Mouse (Mus musculus) left cerebral cortex, adult 18-20 months (tissue): ENCODE results near the gene Unc13b. TPM values are rescaled to one million over a fixed set of nuclear protein-coding genes. Genes with fewer than 3 reads are reported as not detected.
A peak's percentile ranks its signal among the peaks of the same experiment; 100 is the strongest.

Experiments
- DNase-seq, 2 experiments: peaks; one replicate each; pipeline ENCODE4 v3.0.0; 2021 to 2022; ENCODE audit warnings: low spot score in 2 of 2, mixed read lengths in 1 of 2
- total RNA-seq, 2 experiments: library from RNA; stranded (reverse); gene quantifications; 2 replicates each; pipeline ENCODE4 v1.2.3; 2021

Gene Unc13b
- total RNA-seq, 2 experiments from 2014 or later: 52.3 to 58.3 TPM

DNA sequence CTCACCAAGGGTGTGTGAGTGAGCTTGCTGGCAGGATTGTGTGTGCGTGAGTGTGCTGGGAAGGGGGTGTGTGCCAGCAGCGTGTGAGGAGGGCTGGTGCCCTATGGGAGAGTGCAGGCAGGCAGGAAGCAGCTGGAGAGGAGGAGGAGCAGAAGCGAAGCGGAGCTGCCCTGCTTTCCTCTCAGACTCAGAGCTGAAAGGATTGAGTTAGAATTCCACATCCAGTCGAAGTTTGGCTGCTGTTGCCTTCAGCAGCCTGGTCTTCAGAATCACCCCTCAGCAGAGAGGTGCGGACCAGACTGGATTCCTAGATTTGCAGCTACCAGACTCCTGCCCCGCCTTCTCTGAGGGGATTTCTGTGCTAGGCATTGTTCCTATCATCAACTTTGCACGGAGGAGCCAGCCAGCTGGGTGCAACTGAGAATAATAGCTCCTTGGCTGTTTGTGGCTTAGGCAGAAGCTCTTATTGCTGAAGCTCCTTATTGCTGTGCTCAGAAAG lies 150.4 kb downstream of the Unc13b start:
- DNase-seq: peak; percentile 73 to 82

DNA sequence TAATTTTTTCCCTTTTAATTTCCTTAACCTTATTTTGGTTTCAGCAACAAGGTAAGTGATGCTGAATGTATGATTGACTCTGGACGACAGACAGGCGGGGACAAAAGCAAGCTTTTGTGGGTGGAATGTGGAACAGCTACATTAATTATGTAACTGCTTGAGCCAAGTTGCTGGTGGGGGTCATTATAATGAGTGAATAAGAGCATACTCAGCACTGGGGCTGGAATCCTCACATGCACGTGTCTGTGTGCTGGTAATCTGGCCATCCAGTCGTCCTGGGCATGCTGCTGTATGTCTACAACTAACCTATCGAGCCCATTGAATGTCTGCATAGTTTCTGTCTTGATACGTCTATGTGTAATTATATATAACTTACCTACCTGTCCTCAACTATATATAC lies 150.9 kb downstream of the Unc13b start:
- DNase-seq: no peak

DNA sequence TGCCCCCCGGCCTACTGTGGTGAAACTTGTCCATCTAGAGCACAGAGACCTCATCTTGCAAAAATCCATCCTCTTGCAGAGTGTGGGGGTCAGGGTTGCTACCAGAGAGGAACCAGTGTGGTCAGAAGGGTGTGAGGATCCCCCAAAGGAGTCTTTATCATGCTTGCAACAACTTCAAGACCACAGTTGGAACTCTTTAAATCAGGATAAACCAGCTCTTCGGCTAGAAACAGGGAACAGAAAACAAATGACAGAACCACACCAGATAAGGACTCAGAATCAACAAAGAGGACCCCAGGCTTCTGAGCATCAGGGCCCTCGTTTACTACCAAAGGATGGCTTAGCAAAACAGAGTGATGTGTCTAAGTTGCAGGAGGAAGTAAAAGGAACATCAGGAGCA lies 157.7 kb downstream of the Unc13b start:
- DNase-seq: no peak

DNA sequence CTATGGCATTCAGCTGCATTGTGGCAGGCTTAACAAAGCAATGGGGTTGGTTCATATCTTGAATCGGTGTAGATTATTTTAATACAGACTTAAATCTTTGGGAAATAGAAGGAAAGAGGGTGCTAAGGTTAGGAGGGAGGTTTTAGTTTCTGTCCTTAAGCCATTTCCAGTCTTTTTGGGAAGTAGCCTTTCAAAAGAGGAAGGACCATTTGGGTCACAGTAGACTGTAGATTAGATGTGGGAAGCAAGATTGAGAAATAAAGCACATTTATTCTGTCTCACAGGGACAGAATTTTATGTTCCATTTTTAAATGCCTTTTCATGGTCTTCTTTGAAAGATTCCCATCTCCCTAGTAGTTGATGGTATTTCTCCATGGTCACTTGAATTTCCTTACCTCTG lies 159.2 kb downstream of the Unc13b start:
- no peak for DNase-seq

DNA sequence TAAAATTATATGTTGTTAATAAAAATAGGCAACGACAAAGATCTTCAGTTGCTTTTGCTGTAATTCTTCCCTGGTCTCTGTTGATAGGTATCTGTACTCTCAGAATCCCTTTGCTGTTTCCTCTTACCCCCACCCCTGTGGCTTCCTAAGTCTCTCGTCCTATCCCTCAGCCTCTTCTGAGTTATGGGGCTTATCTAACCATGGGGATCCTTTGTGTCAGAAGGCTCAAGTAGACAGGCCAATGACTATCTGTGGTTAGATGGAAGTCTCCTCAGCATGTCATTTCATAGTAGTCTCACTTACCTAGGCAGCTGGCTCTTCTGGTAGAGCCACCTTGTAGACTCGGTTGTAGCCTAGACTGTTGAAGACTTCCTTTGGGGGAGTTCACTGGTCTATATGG lies 173.1 kb downstream of the Unc13b start:
- DNase-seq: no peak

DNA sequence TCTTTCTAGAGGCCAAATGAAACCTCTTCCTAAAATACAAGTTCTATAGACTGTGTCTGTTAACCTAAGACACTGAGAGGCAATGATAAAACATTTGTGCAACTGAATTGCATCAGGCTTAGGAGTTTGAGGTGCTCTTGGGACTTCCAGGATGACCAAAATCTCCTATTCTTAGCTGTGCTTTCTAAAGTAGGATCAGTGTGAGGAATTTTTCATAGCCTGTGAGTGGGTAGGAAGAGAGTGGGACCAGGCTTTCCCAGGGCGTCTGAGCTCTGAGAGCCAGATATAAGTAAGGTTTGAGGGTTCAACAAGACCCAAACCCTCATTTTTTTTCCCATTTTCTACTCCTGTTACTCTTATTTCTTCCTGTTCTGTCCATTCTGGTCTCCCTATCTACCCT lies 174.2 kb downstream of the Unc13b start:
- DNase-seq: no peak

DNA sequence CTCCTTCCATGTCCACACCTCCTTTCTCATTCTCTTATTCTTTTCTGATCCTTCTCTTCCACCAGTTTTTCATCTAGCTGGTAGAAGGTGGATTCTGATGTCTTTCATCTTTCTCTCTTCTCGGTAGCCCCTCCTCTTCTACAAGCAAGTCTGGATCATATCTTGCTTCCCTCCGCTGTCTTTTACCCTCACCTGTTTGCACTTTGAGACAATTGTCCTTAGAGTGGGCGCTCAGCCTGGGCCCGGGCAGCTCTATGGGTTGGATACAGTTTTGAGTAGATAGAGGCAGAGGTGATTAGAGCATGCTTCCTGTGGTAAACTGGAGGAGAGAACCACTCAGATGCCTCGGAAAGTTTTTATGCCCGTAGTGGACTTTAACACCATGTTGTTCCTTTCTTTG lies 174.7 kb downstream of the Unc13b start:
- DNase-seq: no peak

DNA sequence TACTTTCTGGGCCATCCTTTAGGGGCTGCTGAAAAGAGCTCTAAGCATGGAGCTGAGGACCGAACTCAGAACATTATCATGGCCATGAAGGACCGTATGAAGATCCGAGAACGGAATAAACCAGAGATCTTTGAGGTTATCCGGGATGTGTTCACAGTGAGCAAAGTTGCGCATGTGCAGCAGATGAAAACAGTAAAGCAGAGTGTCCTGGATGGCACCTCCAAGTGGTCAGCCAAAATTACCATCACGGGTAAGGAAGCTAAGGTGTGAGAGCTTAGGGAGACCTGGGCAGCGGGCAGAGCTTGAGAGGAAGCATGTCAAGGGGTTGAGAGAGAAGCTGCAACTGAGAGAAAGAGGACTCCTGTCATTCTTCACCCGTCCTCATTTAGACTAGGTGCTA lies 178.1 kb downstream of the Unc13b start:
- no peak for DNase-seq

DNA sequence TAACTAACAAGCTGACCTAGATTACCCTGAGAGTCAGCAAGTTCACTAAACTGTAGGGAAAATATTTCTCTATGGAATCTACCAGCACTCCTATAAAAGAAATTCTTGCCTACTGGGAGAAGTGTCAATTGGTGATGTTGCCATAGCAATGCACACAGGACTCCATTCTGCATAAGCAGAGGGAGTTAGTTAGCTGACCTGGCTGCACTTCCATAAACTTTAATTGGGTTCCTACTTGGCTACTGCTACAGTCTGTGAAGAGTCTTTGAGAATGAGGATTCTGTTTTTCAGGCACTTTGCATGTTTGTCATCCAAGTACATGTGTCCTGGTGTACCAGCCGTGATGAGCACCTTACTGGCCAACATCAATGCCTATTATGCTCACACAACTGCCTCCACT lies 182.0 kb downstream of the Unc13b start:
- no peak for DNase-seq

DNA sequence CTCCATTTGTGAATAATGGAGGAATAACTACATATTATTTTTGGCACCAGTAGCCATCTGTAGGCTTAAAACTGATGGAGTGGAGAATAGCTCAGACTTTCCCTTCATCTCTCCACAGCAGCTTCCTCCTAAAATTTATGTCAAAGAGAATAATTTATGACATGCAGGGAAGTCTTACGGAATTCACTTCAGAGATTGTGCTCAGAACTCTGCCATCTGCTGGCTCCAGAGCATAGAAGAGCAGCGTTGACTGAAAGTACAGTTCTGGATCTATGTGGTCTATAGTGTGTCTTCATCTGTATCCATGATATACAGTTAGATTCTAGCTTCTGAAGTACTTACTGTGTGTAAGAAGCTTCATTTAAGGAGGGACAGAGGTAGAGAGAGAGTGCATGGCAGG lies 185.3 kb downstream of the Unc13b start:
- DNase-seq: peak; percentile 31 to 38

DNA sequence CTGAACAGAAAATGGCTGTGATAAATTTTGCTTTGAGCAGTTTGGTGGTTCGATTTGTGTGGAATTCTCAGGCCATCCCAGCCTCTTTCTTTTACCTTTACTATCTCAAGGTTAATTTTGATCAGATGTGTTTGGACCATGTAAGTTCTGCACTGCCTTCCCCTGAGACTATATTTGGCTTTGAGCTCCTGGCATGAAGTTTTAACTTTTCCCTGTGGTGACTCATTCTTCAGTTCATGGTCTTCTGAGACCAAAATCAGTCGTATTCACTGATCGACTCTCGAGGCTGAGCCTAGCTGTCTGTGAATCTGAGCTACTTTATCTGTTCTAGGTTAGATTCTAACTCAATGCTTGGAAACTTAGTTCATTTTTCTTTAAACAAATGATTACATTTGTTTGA lies 187.0 kb downstream of the Unc13b start:
- no peak for DNase-seq

DNA sequence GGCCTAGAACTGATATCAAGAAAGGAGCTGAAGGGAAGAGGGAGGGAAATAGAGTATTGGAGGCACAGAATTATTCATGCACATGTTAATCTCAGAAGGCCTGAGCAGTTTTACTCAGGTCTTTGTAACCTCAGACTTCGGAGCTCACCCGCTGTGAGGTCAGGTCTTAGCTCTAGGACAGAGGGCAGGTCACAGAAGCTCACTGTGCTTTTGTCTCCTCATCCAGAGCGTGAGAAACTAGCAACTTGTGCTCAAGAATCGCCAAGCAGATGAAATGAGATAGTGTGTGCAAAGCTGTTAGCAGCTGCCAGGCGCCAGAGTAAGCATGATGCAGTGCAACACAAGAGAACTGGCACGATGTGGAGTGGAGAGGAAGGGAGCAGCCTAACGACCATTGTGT lies 189.3 kb downstream of the Unc13b start:
- DNase-seq: no peak

DNA sequence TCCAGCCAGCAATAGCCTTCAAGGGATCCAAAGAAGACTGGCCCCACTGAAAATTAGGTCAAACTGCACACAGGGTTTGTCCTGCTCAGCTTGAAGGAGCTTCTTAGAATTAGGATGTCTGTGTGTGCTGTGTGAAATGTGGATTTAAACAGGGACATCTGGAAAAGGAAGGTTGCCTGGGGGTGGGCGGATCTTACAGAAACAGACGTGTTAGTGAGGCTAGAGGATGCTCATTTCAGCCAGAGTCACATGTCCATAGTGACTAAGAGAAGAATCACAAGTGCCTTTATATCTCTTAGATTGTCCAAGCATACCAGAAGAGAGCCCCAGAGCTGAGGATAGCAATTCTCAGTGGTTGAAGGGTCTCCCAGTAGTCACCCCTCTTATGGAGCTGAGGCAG lies 190.2 kb downstream of the Unc13b start:
- peak; percentile 34 to 55 for DNase-seq

DNA sequence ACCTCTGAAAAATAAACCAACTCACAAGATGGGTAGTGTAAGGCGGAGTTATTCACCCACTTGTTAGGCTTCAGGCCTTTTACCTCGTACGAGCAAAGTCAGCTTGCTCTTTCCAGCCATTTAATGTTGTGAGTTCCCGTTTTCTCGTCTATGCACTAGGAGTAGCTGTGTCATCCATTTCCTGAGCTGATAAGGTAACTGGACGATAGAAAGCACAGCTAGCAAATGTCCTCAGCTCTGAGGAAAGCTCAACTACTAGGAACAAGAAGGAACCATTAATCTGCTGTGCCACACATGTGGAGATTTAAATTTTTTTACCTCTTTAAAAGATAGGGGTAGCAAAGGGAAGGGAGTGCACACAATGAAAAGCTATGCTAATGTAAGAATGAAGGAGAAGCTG lies 192.5 kb downstream of the Unc13b start:
- no peak for DNase-seq

DNA sequence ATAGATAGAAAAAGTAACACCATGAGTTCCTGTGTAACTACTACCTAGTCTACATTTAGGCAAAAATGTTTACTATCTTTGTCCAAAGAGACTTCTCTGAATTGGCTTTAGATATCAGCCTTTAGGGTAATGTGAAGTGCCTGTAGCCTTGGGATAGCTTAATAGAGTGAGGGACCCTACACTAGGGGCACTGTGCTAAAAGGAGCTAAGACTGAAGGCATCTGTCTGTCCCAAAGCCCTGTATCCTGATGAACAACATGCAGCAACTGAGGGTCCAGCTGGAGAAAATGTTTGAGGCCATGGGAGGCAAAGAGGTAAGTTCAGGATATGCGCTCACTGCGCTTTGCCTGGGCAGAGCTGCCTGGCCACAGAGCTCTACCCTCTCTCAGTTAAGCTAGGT lies 198.3 kb downstream of the Unc13b start:
- DNase-seq: no peak

DNA sequence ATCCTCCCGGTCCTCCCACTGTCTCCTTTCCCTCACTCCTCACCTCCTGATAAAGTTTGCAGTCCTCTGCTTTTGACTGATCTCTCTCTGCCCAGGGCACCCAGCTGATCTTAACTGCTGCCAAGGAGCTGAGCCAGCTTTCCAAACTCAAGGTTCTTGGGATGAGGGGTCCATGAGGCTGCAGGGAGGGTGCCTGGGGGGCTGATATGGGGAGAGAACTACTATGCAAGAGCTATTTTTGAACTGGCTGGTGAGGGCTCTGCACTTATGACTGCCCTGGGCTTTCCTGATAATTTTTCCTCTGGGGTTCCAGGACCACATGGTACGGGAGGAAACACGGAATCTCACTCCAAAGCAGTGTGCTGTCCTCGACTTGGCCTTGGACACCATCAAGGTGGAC lies 199.8 kb downstream of the Unc13b start:
- DNase-seq: no peak

DNA sequence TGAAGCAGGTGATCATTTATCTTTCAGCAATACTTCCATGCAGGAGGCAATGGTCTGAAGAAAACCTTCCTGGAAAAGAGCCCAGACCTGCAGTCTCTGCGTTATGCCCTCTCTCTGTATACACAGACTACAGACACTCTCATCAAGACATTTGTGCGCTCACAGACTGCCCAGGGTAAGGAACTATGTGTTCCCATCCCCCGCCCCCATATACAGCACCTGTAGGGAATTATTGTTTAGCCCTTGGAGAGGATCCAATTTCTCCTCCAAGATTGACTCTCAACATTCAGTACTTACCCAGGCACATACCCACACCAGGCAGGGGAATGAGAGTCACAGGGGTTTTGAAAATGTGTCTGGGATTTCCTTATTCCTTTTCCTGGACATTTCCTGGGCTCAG lies 200.7 kb downstream of the Unc13b start:
- no peak for DNase-seq

DNA sequence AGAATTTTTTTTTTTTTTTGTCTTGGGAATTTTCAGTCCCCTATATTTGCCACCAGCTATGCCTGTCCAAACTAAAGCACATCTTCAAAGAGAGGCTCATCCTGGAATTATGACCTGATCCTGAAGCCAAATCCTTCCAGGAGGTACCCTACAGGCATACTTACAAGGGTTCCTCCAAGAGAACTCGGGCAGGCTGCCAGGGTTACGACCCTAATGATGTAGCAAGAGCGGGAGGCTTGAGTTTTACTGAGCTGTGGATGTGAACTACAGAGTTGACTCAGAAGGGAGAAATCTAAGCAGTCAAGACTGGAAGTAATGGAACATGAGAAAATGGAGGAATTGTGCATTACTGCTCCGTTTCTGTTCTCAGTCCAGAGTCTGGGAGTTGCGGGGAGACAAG lies 201.3 kb downstream of the Unc13b start:
- no peak for DNase-seq

DNA sequence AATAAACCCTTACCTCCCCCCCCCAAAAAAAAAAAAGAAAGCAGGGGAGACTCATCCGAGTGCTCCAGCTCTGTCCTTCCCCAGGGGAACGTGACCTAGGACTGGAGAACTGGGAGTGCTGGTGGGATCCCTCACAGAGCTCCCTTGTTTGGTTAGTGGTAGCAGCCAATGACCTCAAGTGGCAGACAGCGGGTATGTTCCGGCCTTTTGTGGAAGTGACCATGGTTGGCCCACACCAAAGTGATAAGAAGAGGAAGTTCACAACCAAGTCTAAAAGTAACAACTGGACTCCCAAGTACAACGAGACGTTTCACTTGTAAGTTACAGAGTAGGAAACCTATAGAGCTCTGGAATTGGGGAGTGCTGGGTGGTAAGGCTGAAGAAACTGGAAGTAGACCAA lies 204.1 kb downstream of the Unc13b start:
- no peak for DNase-seq

DNA sequence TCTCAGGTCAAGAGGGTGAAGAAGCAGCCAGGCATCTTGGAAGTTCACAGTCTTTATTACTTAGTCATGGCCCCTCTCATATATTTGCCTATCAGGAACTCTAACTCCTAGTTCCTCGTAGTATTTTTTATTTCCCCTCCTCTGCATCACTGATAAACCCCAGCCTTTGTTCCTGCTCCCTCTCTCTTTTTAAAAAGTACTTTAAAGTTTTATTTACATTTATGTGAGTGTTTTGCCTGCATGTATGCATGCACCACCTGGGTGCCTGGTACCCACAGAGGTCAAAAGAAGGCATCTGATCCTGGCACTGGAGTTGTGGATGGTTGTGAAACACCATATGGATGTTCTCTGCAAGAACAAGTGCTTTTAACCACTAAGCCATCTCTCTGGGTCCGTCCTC lies 207.4 kb downstream of the Unc13b start:
- DNase-seq: no peak

DNA sequence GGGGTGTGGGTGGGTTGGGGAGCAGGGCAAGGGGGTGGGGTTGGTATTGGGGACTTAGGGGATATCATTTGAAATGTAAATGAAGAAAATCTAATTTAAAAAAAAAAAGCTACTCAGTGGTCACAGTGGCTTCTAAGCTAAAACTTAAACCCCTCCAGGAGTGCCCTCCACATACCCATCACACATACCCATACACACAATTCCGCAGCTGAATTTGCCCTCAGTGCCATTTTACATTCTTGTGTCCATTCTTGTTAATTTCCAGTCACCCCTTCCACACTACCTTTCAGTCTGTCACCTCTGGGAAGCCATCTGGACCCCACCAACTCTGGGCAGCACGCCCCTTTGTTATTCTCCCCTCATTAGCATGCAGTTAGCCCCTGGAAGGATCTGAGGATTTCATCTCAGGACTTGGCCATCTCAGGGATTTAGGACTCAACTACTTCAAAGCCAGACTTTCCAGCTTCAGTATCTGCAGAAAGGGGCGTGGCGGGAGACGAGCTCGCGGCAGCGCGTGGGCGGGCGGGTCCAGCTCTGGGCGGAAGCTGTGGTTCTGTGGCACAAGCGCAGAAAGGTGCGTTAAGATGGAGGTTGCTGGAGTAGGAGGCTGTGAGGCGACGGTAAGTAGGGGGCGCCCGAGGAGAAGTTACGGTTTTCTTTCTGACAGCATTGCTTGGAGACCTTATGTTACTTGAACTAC lies 208.0 kb downstream of the Unc13b start, which contains the start of gene Atp8b5:
Gene Atp8b5, plus strand, starts transcription at position 537 of the 700 bp plus-strand sequence.
- DNase-seq: peak; percentile 82 to 87

DNA sequence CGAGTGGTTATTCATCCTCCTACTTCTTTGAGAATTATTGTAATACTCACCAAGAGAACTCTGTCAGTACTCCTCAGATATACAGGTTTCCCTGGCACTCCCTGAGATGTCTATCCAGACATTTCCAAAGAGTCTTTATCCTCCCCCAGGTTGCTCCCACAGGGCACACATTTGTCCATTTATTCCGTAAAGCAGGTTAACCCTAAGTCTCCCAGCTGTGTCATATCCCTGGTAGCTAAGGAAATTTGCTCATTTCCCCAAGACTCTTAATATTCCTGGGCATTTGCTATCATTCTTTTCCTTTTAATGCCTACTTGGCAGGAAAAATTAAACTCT lies 208.5 kb downstream of the Unc13b start:
- DNase-seq: no peak

DNA sequence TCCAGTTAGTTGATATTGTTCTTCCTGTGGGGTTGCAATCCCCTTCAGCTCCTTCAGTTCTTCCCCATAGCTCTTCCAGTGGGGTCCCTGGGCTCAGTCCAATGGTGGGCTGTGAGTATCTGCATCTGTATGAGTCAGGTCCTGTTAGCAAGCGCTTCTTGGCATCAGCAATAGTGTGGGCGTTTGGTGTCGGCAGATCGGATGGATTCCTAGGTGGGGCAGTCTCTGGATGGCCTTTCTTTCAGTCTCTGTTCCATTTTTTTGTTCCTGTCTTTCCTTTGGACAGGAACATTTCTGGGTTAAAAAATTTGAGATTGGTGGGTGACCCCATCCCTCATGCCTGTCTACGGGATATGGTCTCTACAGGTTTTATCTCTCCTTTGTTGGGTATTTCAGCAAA lies 226.7 kb downstream of the Unc13b start:
- DNase-seq: no peak

DNA sequence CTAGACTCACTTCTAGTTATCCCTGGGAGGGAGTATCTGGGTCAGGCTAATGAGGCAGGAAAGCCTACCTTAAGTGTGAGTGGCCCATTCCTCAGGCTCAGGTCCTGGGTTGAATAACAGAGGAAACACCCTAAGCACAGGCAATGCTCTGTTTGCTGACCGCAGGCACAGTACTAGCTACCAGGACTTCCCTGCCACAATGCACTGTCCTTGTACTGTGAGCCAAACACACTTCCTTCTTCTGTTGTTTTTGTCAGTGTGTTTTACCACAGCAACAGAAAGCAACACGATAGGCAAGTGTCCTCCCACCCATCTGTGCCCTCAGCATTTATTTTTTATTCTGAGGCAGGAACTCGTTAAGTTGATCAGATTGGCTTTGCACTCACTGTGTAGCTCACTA lies 228.6 kb downstream of the Unc13b start:
- DNase-seq: no peak
